Mouse (Mus musculus) monocyte, adult 5-6 weeks (primary cell): Measurements from ENCODE around the gene Tbc1d32. TPM values are rescaled to one million over a fixed set of nuclear protein-coding genes. Genes with fewer than 3 reads are reported as not detected.

Experiments
- ATAC-seq: fragments of 153-309, 156-312 bp; replicated peaks from 2 replicates; pipeline ENCODE4 v1.8.0; 2017; ENCODE audit warnings: mild to moderate bottlenecking; ENCODE audit not compliant: low TSS enrichment, insufficient number of reproducible peaks, severe bottlenecking, poor library complexity, low FRiP score
- total RNA-seq: library from RNA; stranded (forward); fragments of 200-1000, 200-491, 200-594 nt; gene quantifications from 3 replicates; pipeline ENCODE4 v1.2.3, GENCODE M21; 2017

The Tbc1d32 gene
- total RNA-seq, 1 experiment from 2014 or later = 2.4 TPM

- no peak for ATAC-seq
These were observed 101.5 kb downstream of the Tbc1d32 start for GRCm38 (mm10) chr10:56126972-56127371.

GRCm38 (mm10) chr10:56115636-56116180 is 112.8 kb downstream of the Tbc1d32 start:
- no peak for ATAC-seq

GRCm38 (mm10) chr10:56114951-56115635 is 113.4 kb downstream of the Tbc1d32 start:
- ATAC-seq = peak; percentile 88

GRCm38 (mm10) chr10:56106996-56107334 is 121.5 kb downstream of the Tbc1d32 start:
- ATAC-seq = no peak

GRCm38 (mm10) chr10:56106333-56106995 is 122.0 kb downstream of the Tbc1d32 start, which contains the start of gene Msl3l2:
Gene Msl3l2, plus strand, starts transcription at chr10:56106917.
- ATAC-seq = peak; percentile 82

- no peak for ATAC-seq
These were observed 128.7 kb downstream of the Tbc1d32 start for GRCm38 (mm10) chr10:56099641-56100310.

- no peak for ATAC-seq
These were observed 129.4 kb downstream of the Tbc1d32 start for GRCm38 (mm10) chr10:56099126-56099525.

- ATAC-seq = no peak
These were observed 131.7 kb downstream of the Tbc1d32 start for GRCm38 (mm10) chr10:56096757-56097156.

- no peak for ATAC-seq
These were observed 133.9 kb downstream of the Tbc1d32 start for GRCm38 (mm10) chr10:56094586-56094985.

- no peak for ATAC-seq
These were observed 138.8 kb downstream of the Tbc1d32 start for GRCm38 (mm10) chr10:56089714-56090113.

GRCm38 (mm10) chr10:56062746-56063145 is 165.7 kb downstream of the Tbc1d32 start:
- no peak for ATAC-seq

GRCm38 (mm10) chr10:56061238-56061830 is 167.2 kb downstream of the Tbc1d32 start:
- ATAC-seq = no peak

- no peak for ATAC-seq
These were observed 169.5 kb downstream of the Tbc1d32 start for GRCm38 (mm10) chr10:56058979-56059422.

- ATAC-seq = no peak
These were observed 203.1 kb downstream of the Tbc1d32 start for GRCm38 (mm10) chr10:56025400-56025799.

- no peak for ATAC-seq
These were observed 203.9 kb downstream of the Tbc1d32 start for GRCm38 (mm10) chr10:56024579-56024978.

GRCm38 (mm10) chr10:55979898-55980521 is 248.5 kb downstream of the Tbc1d32 start:
- ATAC-seq = no peak

- ATAC-seq = no peak
These were observed 250.5 kb downstream of the Tbc1d32 start for GRCm38 (mm10) chr10:55978001-55978400.
